Mouse (Mus musculus) cerebellum, adult 9-10 months (tissue): ENCODE results near the gene Ifnab.

Source experiments
- DNase-seq: peaks from one replicate; pipeline ENCODE4 v3.0.0; 2022

Ifnab gene

GRCm38 (mm10) chr4:88691259-88691658 is at the start of gene Ifnab:
Gene Ifnab (minus strand): TSS chr4:88691359.
- DNase-seq: no peak

- no peak for DNase-seq
These were observed 47.9 kb upstream of the Ifnab start for GRCm38 (mm10) chr4:88739036-88739435.

GRCm38 (mm10) chr4:88738480-88738879 is 47.3 kb upstream of the Ifnab start:
- no peak for DNase-seq

DNA sequence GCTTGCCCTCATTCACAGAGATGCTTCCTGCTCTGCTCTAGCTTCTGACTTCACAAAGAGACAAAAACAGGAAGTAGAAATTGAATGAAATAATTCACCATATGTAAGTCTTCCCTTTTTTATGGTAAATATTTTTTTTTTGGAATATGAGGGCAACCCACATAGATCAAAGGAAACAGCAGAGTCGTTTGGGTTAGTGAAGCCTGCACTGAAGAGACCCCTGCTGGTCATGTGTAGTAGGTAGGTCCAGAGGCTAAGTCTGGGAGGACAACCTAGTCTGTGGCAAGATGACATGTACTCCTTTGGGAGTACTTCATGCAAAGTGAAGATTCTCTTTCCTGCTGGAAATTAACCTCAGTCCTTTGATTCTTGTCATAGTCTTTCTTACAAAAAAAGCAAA is 36.2 kb upstream of the Ifnab start:
- DNase-seq: no peak

GRCm38 (mm10) chr4:88726727-88727126 is 35.6 kb upstream of the Ifnab start:
- no peak for DNase-seq

DNA sequence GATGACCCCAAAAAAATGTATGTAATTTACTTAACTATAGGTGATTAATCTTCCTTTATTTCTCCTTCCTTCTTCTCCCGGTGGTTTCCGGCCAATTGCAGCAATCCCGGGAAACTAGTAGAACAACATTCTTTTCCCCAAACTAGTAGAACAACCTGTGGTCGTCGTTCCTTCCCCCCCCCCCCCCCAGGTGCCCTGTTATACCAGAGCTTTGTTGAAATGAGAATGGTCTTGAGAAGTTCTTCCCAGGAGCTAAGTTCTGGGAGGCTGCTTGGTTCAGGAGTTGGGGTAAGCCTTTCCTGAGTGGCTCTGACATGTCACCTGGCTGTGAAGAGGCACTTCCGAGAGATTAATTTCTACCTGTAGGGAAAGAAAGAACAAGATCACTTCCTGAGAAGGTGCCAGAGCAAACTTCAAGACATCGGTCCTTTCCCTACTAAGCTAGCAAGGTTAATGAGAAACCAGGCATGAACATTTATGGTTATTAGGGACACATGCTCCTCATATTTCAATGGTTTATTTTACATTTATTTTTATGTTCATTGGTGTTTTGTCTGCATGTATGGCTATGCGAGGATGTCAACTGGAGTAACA is 32.4 kb upstream of the Ifnab start:
- DNase-seq: no peak

GRCm38 (mm10) chr4:88721791-88722721 is 30.9 kb upstream of the Ifnab start, which contains the start of the genes Gm26566 and Klhl9:
Gene Gm26566 (plus strand): TSS chr4:88721805.
Gene Klhl9 (minus strand): TSS chr4:88722465.
- peak; percentile 90 for DNase-seq

DNA sequence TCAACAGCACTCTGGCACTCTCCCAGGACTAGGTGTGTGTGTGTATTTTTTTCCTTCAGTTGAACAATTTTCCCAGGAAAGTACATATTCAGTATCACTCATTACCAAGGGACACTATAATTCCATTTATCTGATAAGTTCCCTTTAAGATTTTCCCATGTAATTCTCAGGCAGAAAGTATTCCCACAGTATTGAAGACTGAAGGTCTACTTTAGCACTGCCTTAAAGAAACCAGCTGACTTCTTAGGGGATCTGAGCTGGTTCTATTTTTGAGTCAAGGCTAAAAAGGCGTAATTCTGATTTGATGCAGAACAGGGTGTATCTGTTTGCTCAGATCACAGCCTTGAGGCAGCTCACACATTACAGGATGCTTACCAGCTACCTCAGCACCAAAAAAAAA is 27.6 kb upstream of the Ifnab start:
- no peak for DNase-seq

DNA sequence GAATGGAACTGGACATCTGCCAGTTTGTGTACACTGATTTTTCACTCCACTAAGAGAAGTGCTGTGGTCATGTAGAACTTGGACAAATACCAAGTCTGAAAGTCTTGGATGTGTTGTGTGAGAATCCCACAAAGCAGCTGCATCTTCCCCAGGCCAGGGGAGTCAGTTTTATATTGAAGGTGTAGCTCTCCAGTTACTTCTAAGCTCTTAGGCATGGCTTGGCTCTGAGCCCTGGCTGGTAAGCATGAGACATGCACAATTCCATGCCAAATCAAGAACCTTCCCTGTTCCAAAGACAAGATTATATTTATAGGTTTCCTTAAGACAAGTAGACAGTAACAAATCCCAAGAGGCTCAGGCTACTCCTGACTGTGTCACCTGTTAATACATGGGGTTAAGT is 23.9 kb upstream of the Ifnab start:
- no peak for DNase-seq

DNA sequence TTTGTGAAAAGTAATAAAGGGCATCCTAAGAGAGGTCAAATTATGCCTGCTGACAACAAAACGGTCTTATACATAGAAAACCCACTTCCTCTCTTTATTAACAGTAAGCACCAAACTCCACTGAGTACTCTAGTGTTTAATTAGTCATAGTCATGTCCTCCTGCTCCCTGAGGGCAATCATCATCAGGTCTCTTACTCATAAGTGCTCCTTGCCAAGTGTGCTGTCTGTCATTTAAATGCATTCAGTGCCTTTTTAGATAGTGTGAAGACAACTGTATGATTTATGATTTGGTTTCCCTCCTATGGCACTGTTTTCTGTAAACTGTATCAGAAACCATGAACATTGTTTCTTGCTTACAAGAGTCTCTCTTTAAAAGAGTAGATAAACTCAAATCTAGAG is 23.1 kb upstream of the Ifnab start:
- DNase-seq: no peak

DNA sequence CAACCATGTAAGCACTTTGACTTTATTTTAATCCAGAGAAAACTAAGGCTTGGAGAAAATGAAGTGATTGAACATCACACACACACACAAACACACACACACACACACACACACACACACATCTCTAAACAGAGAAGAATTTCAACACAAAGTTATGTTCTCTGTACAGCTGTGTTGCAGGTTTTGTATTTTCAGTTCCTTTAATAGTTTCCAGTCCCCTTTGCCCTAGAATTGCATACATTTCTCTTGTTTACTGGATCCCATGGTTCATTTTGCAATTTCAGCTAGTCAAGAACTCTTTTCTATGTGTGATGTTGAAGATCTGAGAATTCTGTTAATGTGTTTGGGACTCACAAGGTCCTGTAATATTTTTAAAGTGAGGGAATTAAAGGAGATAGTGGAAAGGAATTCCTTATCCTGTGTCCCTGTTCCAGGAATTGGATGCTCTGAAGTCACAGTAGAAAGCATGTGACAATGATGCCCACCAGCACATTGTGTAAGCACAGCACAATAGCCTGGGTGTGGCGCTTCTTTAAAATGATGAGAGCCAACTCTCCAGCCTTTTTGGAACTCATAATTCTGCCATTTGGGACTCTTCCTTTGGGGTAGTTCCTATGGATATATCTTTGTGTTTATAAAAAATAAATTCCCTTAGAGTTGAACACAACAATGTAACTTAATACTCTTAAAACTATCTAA is 16.1 kb upstream of the Ifnab start:
- DNase-seq: no peak

GRCm38 (mm10) chr4:88705924-88706323 is 14.8 kb upstream of the Ifnab start:
- no peak for DNase-seq

DNA sequence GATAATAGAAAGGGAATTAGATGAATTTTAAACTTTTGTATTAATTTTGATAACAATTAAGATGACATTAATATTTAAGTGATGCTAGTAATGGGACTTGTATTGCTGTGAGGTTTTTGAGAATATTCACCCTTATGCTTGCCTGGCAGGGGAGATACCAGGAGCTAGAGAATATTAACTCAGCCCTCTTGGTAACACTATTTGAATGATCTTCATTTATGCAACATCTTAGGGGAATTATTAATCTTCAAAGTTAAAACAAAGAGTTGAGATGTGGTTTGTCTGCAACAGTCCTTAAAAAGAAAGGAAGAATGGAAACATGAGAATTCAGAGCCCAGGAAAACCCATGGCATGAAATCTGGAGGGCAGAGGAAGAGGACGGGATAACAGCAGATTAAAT is 8.1 kb upstream of the Ifnab start:
- no peak for DNase-seq

DNA sequence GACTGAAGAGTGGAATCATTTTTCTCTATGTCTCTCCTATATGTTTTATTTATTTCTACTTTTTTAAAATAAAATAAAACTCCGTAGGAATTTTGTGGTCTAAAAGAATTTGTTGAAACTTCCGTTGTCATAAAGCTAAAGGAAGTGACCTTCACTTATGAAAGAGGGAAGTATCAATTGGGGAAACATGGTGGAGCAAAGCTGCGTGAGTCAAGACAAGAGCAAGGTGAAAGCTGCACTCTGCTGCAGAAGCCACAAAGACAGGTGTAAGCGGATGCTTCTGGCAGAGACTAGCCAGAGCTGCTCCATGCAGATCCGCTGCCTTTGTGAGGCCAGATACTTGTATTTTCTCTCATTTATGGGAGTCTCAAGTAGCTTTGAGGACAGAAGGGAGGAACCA is 7.6 kb upstream of the Ifnab start:
- no peak for DNase-seq

GRCm38 (mm10) chr4:88697753-88698152 is 6.6 kb upstream of the Ifnab start:
- no peak for DNase-seq

DNA sequence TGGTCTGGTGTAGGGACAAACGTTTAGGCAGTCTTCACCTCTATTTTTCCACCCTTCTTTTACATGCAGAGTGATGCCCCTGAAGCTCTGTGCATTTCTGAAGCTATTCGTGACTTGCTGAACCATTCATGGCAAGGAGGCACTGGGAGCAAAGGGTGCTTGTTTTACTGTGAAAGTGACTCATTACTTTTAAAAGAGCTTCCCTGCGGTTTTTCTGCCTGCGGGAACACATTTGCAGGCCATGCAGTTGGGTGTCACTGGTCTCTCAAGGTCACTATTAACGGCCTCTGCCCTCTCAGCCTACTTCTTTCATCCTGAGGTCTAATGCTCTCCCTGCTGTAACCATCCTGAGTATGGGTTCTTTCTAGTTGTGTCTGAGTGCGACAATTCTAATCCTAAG is 5.9 kb upstream of the Ifnab start:
- DNase-seq: no peak

GRCm38 (mm10) chr4:88696237-88696884 is 5.2 kb upstream of the Ifnab start:
- DNase-seq: peak; percentile 81

GRCm38 (mm10) chr4:88693392-88693791 is 2.2 kb upstream of the Ifnab start:
- no peak for DNase-seq

DNA sequence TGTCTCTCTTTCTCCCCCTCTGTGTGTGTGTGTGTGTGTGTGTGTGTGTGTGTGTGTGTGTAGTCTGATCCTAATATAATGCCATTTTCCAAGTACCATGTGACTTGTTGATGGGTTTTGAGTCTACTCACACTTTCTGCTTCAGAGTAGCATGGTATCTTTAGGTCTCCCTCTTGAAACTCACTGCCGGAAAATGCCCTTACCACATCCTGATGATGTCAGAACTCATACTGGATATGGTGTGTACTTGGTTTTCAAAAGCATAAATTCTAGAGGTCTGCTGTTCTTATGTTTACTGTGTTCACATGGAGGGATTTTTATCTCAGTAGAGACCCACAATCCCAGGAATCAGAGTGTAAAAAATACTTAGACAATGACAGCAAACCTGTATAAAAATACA is 1.4 kb upstream of the Ifnab start:
- no peak for DNase-seq

GRCm38 (mm10) chr4:88683812-88684211 is 7.3 kb downstream of the Ifnab start, which contains the start of gene Ifna2:
Gene Ifna2 (minus strand): TSS chr4:88683912.
- no peak for DNase-seq

DNA sequence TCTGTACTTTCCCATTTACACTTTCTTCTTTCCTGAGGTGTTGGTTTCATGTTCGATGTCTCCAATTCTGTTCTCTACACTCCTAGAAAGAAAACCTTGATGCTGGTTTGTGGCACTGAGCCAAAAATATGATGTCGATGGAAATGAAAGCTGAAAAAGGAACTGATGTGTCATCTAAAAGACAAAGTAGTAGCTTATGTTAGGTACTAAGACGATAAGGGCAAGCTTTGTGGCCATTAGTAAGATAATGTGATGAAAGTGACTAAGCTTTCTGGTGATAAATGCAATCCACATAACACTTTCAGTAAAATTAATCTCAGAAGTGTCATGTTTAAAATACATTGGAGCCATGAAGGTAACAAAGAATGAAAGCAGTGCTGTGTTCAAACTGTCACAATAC is 9.8 kb downstream of the Ifnab start:
- DNase-seq: no peak

DNA sequence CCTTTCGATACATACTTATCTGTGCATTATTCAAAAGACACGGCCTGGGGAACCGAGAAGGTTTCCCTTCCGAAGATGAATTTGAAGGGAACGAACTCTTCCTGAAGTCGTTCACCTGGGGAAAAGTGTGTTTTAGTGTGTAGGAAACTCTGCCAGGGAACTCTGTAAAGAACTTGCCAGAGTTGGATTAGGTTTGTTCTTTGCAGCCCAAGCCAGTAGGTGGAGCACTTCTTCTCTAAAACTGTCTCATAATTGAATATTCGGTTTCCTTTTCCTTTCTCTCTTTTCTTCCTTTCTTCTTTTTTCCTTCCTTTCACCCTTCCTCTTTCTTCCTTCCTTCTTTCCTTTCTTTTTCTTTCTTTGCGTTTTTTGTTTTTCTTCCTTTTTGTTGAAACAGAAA is 10.8 kb downstream of the Ifnab start:
- DNase-seq: no peak

DNA sequence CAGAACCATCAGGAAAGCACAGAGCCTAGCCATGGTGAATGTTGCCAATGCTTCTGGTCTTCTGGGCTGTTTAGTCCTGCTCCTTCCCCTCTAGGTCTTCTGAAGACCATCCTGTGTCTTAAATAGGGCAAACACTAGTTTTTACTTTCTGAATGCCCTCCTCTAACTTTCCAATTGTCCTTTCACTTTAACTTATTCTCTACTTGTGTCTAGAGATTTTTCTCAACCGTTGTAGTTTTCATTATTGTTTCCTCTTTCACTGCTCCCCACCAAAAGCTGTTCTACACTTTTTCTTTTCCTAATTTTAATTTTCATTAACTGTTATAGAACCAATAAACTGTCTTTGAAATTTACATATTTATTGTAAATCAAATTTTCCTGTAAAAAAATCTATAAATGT is 14.3 kb downstream of the Ifnab start, which contains the start of gene Ifna16:
Gene Ifna16, minus strand, starts transcription at position 101 of the 400 bp plus-strand sequence.
- DNase-seq: no peak
